Mouse (Mus musculus): ENCODE measurements around the gene Capzb. TPM values are rescaled to one million over a fixed set of nuclear protein-coding genes. Genes with fewer than 3 reads are reported as not detected.

Capzb gene
- total and polyA plus RNA-seq, 2 experiments, result 51.4 to 52.6 TPM

DNA sequence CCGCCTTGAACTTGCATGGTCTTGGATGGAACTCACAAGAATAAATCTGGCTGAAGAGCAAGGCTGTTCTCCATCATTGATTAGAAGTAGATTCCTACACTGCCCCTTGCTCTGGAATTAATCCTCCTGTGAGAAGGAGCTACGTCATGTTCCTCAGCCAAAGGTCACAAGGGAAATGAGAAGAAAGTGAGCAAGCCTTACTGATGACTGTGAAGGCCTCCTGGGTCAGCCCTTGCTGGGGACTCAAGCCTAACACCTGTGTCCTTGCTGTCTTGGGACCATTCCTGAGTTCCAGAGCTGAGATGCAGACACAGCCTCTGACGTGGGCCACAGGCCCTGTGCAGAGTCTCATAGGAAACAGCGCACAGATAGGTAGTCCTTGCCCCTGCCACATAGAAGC is 33.2 kb downstream of the Capzb start:
- no peak overlapping the region for H3K4me3 ChIP-seq (ENCODE audit: insufficient read depth, low read depth, low read length)
- H3K79me2 ChIP-seq (ENCODE audit: control insufficient read depth, insufficient read depth, low read length), result peaks cover 73% of the 10 kb centered on the region
- 88% methylated on average over 4 of the region's 4 CpGs for WGBS
- peaks cover 11% of the 10 kb centered on the region for H3K4me1 ChIP-seq (ENCODE audit: control insufficient read depth, insufficient read depth, low read length)
- TF ChIP-seq POLR2A (IDR thresholded peaks at IDR 0.05; ENCODE audit: extremely low read depth, insufficient read depth, low read length), result no peak
- TF ChIP-seq CTCF (IDR thresholded peaks at IDR 0.05; ENCODE audit: low read depth, low read length), result no peak
- H3K27me3 ChIP-seq (ENCODE audit: control insufficient read depth, insufficient read depth, low read length), result no peaks in the 10 kb centered on the region
- H3K27ac ChIP-seq (replicated peaks; ENCODE audit: insufficient read depth, low read depth, low read length), result no peak overlapping the region
- H3K9ac ChIP-seq (ENCODE audit: low read depth, low read length), result no peak overlapping the region
- no peak for DNase-seq (ENCODE audit: extremely low read depth, low read depth, low spot score)
- no peaks in the 10 kb centered on the region for H3K36me3 ChIP-seq (ENCODE audit: control insufficient read depth, insufficient read depth, low read length)

GRCm38 (mm10) chr4:139226504-139227216 is 34.0 kb downstream of the Capzb start:
- Histone ChIP-seq H3K9ac (ENCODE audit: low read depth, low read length) (no peak overlapping the region), H3K27me3 (ENCODE audit: control insufficient read depth, insufficient read depth, low read length) (no peaks in the 10 kb centered on the region), H3K4me3 (ENCODE audit: insufficient read depth, low read depth, low read length) (no peak overlapping the region), H3K79me2 (ENCODE audit: control insufficient read depth, insufficient read depth, low read length) (peaks cover 73% of the 10 kb centered on the region), H3K27ac (replicated peaks; ENCODE audit: insufficient read depth, low read depth, low read length) (no peak overlapping the region), H3K4me1 (ENCODE audit: control insufficient read depth, insufficient read depth, low read length) (peaks cover 14% of the 10 kb centered on the region), H3K36me3 (ENCODE audit: control insufficient read depth, insufficient read depth, low read length) (no peaks in the 10 kb centered on the region)
- no peak for TF ChIP-seq CTCF (IDR thresholded peaks at IDR 0.05; ENCODE audit: low read depth, low read length)
- no peak for DNase-seq (ENCODE audit: extremely low read depth, low read depth, low spot score)
- WGBS, result 72% methylated on average over 13 of the region's 13 CpGs

DNA sequence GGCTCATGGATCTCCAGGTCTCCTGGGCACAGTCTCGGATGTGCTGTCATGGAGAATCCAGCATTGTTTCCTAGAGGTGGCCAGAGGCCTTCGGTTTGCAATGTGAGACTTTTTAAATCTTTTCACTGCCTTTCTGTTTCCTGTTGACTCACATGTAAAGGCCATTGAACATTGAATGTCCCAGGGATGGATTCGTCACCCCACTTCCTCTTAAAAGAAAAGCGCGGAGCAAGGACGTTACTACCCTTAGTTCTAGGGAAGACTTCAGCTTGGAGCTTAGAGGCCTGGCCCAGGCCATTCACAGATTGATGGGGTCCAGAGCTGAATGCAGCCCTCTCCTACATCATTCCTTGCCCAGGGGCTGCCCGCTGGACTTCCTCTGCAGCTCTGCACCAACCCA is 35.2 kb downstream of the Capzb start:
- H3K4me3 ChIP-seq (ENCODE audit: insufficient read depth, low read depth, low read length), result no peak overlapping the region
- TF ChIP-seq POLR2A (IDR thresholded peaks at IDR 0.05; ENCODE audit: extremely low read depth, insufficient read depth, low read length) (no peak), CTCF (IDR thresholded peaks at IDR 0.05; ENCODE audit: low read depth, low read length) (no peak)
- H3K36me3 ChIP-seq (ENCODE audit: control insufficient read depth, insufficient read depth, low read length), result no peaks in the 10 kb centered on the region
- peaks cover 26% of the 10 kb centered on the region for H3K4me1 ChIP-seq (ENCODE audit: control insufficient read depth, insufficient read depth, low read length)
- 77% methylated on average over 7 of the region's 7 CpGs for WGBS
- H3K79me2 ChIP-seq (ENCODE audit: control insufficient read depth, insufficient read depth, low read length), result peaks cover 79% of the 10 kb centered on the region
- no peak overlapping the region for H3K27ac ChIP-seq (replicated peaks; ENCODE audit: insufficient read depth, low read depth, low read length)
- DNase-seq (ENCODE audit: extremely low read depth, low read depth, low spot score), result no peak
- H3K9ac ChIP-seq (ENCODE audit: low read depth, low read length), result no peak overlapping the region
- H3K27me3 ChIP-seq (ENCODE audit: control insufficient read depth, insufficient read depth, low read length), result no peaks in the 10 kb centered on the region

DNA sequence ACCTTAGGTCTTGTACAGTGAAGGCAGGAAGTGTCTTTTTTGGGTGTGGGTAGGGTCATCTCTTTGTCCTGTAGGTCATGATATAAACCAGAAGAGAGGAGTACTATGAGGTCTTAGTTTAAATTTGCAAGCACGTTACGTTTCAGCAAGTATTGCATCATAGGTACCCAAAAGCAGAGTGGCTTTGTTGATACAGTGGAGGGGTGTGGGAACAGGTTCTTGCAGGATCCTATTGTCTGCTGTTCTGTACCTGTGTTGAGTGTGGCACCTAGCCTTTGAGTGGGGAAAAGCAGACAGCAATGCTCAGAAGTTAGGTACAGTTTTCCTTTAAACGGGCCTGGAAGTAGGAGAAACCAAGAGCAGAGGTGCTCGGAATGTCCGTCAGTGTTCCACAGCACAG is 36.6 kb downstream of the Capzb start:
- Histone ChIP-seq H3K79me2 (ENCODE audit: control insufficient read depth, insufficient read depth, low read length) (peaks cover 69% of the 10 kb centered on the region), H3K4me1 (ENCODE audit: control insufficient read depth, insufficient read depth, low read length) (peaks cover 38% of the 10 kb centered on the region), H3K4me3 (ENCODE audit: insufficient read depth, low read depth, low read length) (no peak overlapping the region), H3K9ac (ENCODE audit: low read depth, low read length) (no peak overlapping the region), H3K27ac (replicated peaks; ENCODE audit: insufficient read depth, low read depth, low read length) (no peak overlapping the region), H3K36me3 (ENCODE audit: control insufficient read depth, insufficient read depth, low read length) (no peaks in the 10 kb centered on the region), H3K27me3 (ENCODE audit: control insufficient read depth, insufficient read depth, low read length) (no peaks in the 10 kb centered on the region)
- TF ChIP-seq CTCF (IDR thresholded peaks at IDR 0.05; ENCODE audit: low read depth, low read length) (no peak), POLR2A (IDR thresholded peaks at IDR 0.05; ENCODE audit: extremely low read depth, insufficient read depth, low read length) (no peak)
- no peak for DNase-seq (ENCODE audit: extremely low read depth, low read depth, low spot score)
- 53% methylated on average over 5 of the region's 5 CpGs for WGBS

DNA sequence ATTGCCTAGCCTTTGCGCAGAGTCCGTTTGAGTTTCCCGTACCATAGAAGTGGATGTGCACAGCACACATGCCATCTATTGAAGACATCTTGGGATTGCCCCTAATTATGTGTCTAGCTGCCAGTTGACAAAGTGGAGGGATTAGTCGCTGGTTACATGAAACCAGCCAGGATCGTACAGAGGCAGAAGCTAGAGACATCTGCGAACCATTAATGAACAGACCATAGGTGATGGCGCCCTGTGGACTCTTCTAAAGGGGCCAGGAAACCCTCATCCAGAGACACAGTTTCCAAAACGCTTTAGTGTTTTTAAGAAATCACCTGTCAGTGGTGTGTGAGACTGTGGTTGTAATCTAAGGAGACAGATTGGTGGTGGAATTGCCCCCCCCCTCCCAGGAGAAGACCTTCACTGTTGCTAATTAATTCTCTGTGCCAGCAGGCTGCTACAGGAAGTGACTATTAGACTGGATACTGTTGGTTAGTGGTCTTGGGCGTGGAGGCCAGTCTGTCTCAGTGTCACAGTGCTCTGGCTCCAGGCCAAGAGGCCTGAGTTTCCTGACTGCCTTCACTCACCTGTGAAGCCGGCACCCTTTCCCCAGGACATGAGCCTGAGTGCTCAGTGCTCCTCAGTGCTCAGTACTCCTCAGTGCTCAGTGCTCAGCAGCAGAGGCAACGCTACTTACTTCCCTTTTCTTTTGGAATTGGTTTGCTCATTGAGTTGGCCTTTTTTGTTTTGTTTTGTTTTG is 37.8 kb downstream of the Capzb start:
- no peak overlapping the region for H3K4me3 ChIP-seq (ENCODE audit: insufficient read depth, low read depth, low read length)
- no peaks in the 10 kb centered on the region for H3K36me3 ChIP-seq (ENCODE audit: control insufficient read depth, insufficient read depth, low read length)
- no peaks in the 10 kb centered on the region for H3K27me3 ChIP-seq (ENCODE audit: control insufficient read depth, insufficient read depth, low read length)
- no peak for TF ChIP-seq POLR2A (IDR thresholded peaks at IDR 0.05; ENCODE audit: extremely low read depth, insufficient read depth, low read length)
- no peak for TF ChIP-seq CTCF (IDR thresholded peaks at IDR 0.05; ENCODE audit: low read depth, low read length)
- H3K9ac ChIP-seq (ENCODE audit: low read depth, low read length), result no peak overlapping the region
- no peak for DNase-seq (ENCODE audit: extremely low read depth, low read depth, low spot score)
- H3K27ac ChIP-seq (replicated peaks; ENCODE audit: insufficient read depth, low read depth, low read length), result no peak overlapping the region
- 83% methylated on average over 11 of the region's 11 CpGs for WGBS
- H3K79me2 ChIP-seq (ENCODE audit: control insufficient read depth, insufficient read depth, low read length), result peaks cover 64% of the 10 kb centered on the region
- H3K4me1 ChIP-seq (ENCODE audit: control insufficient read depth, insufficient read depth, low read length), result peaks cover 39% of the 10 kb centered on the region

- H3K79me2 ChIP-seq (ENCODE audit: control insufficient read depth, insufficient read depth, low read length), result peaks cover 64% of the 10 kb centered on the region
- TF ChIP-seq CTCF (IDR thresholded peaks at IDR 0.05; ENCODE audit: low read depth, low read length), result no peak
- TF ChIP-seq POLR2A (IDR thresholded peaks at IDR 0.05; ENCODE audit: extremely low read depth, insufficient read depth, low read length), result no peak
Observed at GRCm38 (mm10) chr4:139231163-139231562, 38.5 kb downstream of the Capzb start.

More at GRCm38 (mm10) chr4:139231163-139231562, 38.5 kb downstream of the Capzb start:
- Histone ChIP-seq H3K4me3 (ENCODE audit: insufficient read depth, low read depth, low read length) (no peak overlapping the region), H3K27me3 (ENCODE audit: control insufficient read depth, insufficient read depth, low read length) (no peaks in the 10 kb centered on the region), H3K27ac (replicated peaks; ENCODE audit: insufficient read depth, low read depth, low read length) (no peak overlapping the region), H3K4me1 (ENCODE audit: control insufficient read depth, insufficient read depth, low read length) (peaks cover 39% of the 10 kb centered on the region), H3K36me3 (ENCODE audit: control insufficient read depth, insufficient read depth, low read length) (no peaks in the 10 kb centered on the region), H3K9ac (ENCODE audit: low read depth, low read length) (no peak overlapping the region)
- WGBS, result 92% methylated on average over 8 of the region's 8 CpGs
- DNase-seq (ENCODE audit: extremely low read depth, low read depth, low spot score), result no peak
